Mouse (Mus musculus) liver, embryonic 11.5 days (tissue): ENCODE data around the gene Mtln. TPM values are rescaled to one million over a fixed set of nuclear protein-coding genes. Genes with fewer than 3 reads are reported as not detected.

ENCODE experiments used
- ATAC-seq: fragments of 200-750 bp; cut with Nextera tagmentation; replicated peaks from 2 replicates; pipeline ENCODE4 v1.8.0; 2017; ENCODE audit warnings: moderate number of reproducible peaks, mild to moderate bottlenecking, moderate TSS enrichment, moderate library complexity; ENCODE audit not compliant: low FRiP score
- DNase-seq: peaks from one replicate; pipeline ENCODE4 v3.0.0-alpha.2; 2017; ENCODE audit warnings: low spot score
- H3K27ac ChIP-seq: fragments of 300-500 bp; sonication (generic); 2 replicates; pipeline ENCODE4 v1.5.1; 2014; ENCODE audit warnings: mild to moderate bottlenecking, low read depth, low read length, control low read depth
- H3K27me3 ChIP-seq: fragments of 300-500 bp; sonication (generic); replicated peaks from 2 replicates; pipeline ENCODE4 v1.6.1; 2014; ENCODE audit warnings: low read length, mixed read lengths; ENCODE audit not compliant: control insufficient read depth, insufficient read depth
- H3K36me3 ChIP-seq: fragments of 300-500 bp; sonication (generic); 2 replicates; pipeline ENCODE4 v1.6.1; 2014; ENCODE audit warnings: mild to moderate bottlenecking, low read length, moderate library complexity, mixed read lengths; ENCODE audit not compliant: control insufficient read depth, insufficient read depth
- H3K4me1 ChIP-seq: fragments of 300-500 bp; sonication (generic); replicated peaks from 2 replicates; pipeline ENCODE4 v1.6.1; 2014; ENCODE audit warnings: low read length, mixed read lengths; ENCODE audit not compliant: control insufficient read depth, insufficient read depth
- H3K4me2 ChIP-seq: fragments of 300-500 bp; sonication (generic); 2 replicates; pipeline ENCODE4 v1.6.1; 2014; ENCODE audit warnings: mild to moderate bottlenecking, control low read depth, moderate library complexity
- H3K4me3 ChIP-seq: fragments of 300-500 bp; sonication (generic); 2 replicates; pipeline ENCODE4 v1.5.1; 2014; ENCODE audit warnings: low read depth, low read length, control low read depth
- H3K9ac ChIP-seq: fragments of 300-500 bp; sonication (generic); 2 replicates; pipeline ENCODE4 v1.6.1; 2014; ENCODE audit warnings: low read depth, low read length, control low read depth
- H3K9me3 ChIP-seq: fragments of 300-500 bp; sonication (generic); 2 replicates; pipeline ENCODE4 v1.6.1; 2016; ENCODE audit warnings: low read length, inconsistent platforms, mixed read lengths; ENCODE audit not compliant: control insufficient read depth
- WGBS: fragments of 180-500 bp; shearing (Covaris S2); extraction: QIAGEN DNeasy Blood & Tissue Kit; methylation state at CpG from one replicate; pipeline ENCODE4 v1.1.7; 2014; 5-methylcytosine and 5-hydroxymethylcytosine counted together
- polyA plus RNA-seq: library from polyadenylated mRNA; unstranded; fragments of >200 nt; fragmentation: Nextera tagmentation; extraction: Ambion mirVana; gene quantifications from 2 replicates; pipeline ENCODE4 v1.2.1, GENCODE M21; 2014

Gene Mtln
- polyA plus RNA-seq, 1 experiment from 2014 or later, result 45.2 TPM

GRCm38 (mm10) chr2:127760429-127761000 is 31.8 kb downstream of the Mtln start:
- H3K9me3 ChIP-seq, result no peaks in the 10 kb centered on the region
- DNase-seq (no peak), ATAC-seq (no peak)
- H3K27ac ChIP-seq, result no peak overlapping the region
- no peak overlapping the region for H3K4me2 ChIP-seq
- H3K36me3 ChIP-seq, result no peaks in the 10 kb centered on the region; the same call in 1 of the 2 replicates
- H3K27me3 ChIP-seq, result no peaks in the 10 kb centered on the region
- H3K9ac ChIP-seq, result no peak overlapping the region
- no peaks in the 10 kb centered on the region for H3K4me1 ChIP-seq
- H3K4me3 ChIP-seq, result no peak overlapping the region
- WGBS, result 52% methylated on average over 10 of the region's 10 CpGs

GRCm38 (mm10) chr2:127760014-127760413 is 32.3 kb downstream of the Mtln start:
- no peak for DNase-seq
- Histone ChIP-seq H3K36me3 (no peaks in the 10 kb centered on the region; the same call in 1 of the 2 replicates), H3K27ac (no peak overlapping the region), H3K27me3 (no peaks in the 10 kb centered on the region), H3K9ac (no peak overlapping the region), H3K9me3 (no peaks in the 10 kb centered on the region), H3K4me3 (no peak overlapping the region), H3K4me2 (no peak overlapping the region), H3K4me1 (no peaks in the 10 kb centered on the region)
- WGBS, result 85% methylated on average over 6 of the region's 6 CpGs
- ATAC-seq, result no peak

- 65% methylated on average over 5 of the region's 5 CpGs for WGBS
- Histone ChIP-seq H3K36me3 (no peaks in the 10 kb centered on the region; the same call in 1 of the 2 replicates), H3K4me3 (no peak overlapping the region), H3K27ac (no peak overlapping the region), H3K27me3 (no peaks in the 10 kb centered on the region), H3K4me2 (no peak overlapping the region), H3K9ac (no peak overlapping the region), H3K9me3 (no peaks in the 10 kb centered on the region), H3K4me1 (no peaks in the 10 kb centered on the region)
- ATAC-seq (no peak), DNase-seq (no peak)
Observed at GRCm38 (mm10) chr2:127759157-127759880, 33.0 kb downstream of the Mtln start.

DNA sequence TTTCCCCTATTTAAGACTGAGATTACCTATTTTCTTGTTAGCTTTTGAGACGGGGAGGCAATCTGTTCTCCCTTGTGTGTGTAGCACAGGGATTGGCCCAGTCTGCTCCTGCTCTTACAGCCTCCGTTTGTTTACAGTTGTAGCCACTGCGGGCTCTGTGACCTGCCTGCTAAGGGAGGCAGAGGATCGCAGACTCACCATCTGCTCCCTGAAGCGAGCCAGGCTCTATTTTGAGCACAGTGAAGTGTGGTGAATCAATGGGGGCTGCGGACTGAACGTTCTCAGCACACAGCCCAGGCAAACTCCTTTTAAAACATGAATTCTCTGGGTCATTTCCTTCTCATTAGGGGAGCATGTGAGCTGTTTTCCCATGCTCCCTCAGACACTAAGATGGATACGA is 35.1 kb downstream of the Mtln start:
- ATAC-seq, result no peak
- Histone ChIP-seq H3K4me2 (no peak overlapping the region), H3K4me3 (no peak overlapping the region), H3K9ac (no peak overlapping the region), H3K27me3 (no peaks in the 10 kb centered on the region), H3K36me3 (no peaks in the 10 kb centered on the region; the same call in 1 of the 2 replicates), H3K9me3 (no peaks in the 10 kb centered on the region), H3K27ac (no peak overlapping the region), H3K4me1 (no peaks in the 10 kb centered on the region)
- 42% methylated on average over 8 of the region's 8 CpGs for WGBS
- no peak for DNase-seq

GRCm38 (mm10) chr2:127754113-127754512 is 38.2 kb downstream of the Mtln start:
- DNase-seq (no peak), ATAC-seq (no peak)
- Histone ChIP-seq H3K4me3 (no peak overlapping the region), H3K27ac (no peak overlapping the region), H3K9me3 (no peaks in the 10 kb centered on the region), H3K27me3 (no peaks in the 10 kb centered on the region), H3K4me2 (no peak overlapping the region), H3K4me1 (no peaks in the 10 kb centered on the region), H3K9ac (no peak overlapping the region), H3K36me3 (no peaks in the 10 kb centered on the region)
- WGBS, result 84% methylated on average over 4 of the region's 4 CpGs

DNA sequence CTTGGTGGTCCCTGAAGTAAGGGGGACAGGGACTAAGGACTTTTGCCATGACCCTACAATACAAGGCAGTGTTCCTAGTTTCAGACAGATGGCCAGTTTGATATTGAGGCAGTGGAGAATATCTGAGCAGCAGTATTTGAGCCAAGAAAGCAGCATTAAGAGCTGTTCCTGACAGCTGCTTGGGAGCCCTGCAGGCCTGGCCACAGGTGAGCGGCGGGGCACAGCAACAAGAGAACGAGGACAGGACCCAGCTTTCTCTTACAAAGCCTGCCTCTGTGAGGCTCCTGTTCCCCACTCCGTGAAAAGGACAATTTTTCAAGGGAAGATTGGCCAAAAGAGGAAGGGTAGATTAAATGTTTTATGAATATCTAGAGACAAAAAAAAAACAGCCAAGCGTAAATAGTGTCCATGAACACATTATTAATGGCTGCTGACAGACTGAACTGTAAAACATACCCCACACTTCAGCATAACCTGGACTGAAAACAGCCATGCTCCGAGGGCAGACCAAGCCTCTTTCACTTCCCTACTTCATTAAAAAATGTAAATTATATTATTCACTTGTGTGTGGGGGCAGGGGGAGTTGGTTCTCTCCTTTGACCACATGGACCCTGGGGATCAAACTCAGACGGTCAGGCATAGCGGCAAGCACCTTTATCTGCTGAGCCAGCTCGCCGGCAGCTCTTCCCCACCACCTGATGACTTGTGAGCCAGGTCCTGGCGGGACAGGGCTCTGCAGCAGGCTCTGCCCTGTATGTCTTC is 40.3 kb downstream of the Mtln start:
- H3K9ac ChIP-seq, result no peak overlapping the region
- DNase-seq (no peak), ATAC-seq (no peak)
- no peak overlapping the region for H3K4me2 ChIP-seq
- H3K4me1 ChIP-seq, result no peaks in the 10 kb centered on the region
- 77% methylated on average over 11 of the region's 11 CpGs for WGBS
- H3K36me3 ChIP-seq, result no peaks in the 10 kb centered on the region
- H3K27ac ChIP-seq, result no peak overlapping the region
- H3K27me3 ChIP-seq, result no peaks in the 10 kb centered on the region
- H3K9me3 ChIP-seq, result no peaks in the 10 kb centered on the region
- H3K4me3 ChIP-seq, result no peak overlapping the region

- no peak overlapping the region for H3K27ac ChIP-seq
- H3K4me1 ChIP-seq, result no peaks in the 10 kb centered on the region
- H3K27me3 ChIP-seq, result no peaks in the 10 kb centered on the region
- no peak for DNase-seq
- H3K4me2 ChIP-seq, result no peak overlapping the region
- H3K4me3 ChIP-seq, result no peak overlapping the region
- ATAC-seq, result no peak
- H3K9me3 ChIP-seq, result no peaks in the 10 kb centered on the region
- no peaks in the 10 kb centered on the region for H3K36me3 ChIP-seq
- no peak overlapping the region for H3K9ac ChIP-seq
- WGBS, result 48% methylated on average over 1 of the region's 1 CpGs
Observed at GRCm38 (mm10) chr2:127749376-127749775, 42.9 kb downstream of the Mtln start.

- H3K4me3 ChIP-seq, result no peak overlapping the region
- H3K4me2 ChIP-seq, result no peak overlapping the region
- H3K27ac ChIP-seq, result no peak overlapping the region
- no peaks in the 10 kb centered on the region for H3K36me3 ChIP-seq
- 72% methylated on average over 7 of the region's 7 CpGs for WGBS
- no peaks in the 10 kb centered on the region for H3K9me3 ChIP-seq
- no peaks in the 10 kb centered on the region for H3K4me1 ChIP-seq
- ATAC-seq, result no peak
- DNase-seq, result no peak
- no peak overlapping the region for H3K9ac ChIP-seq
- no peaks in the 10 kb centered on the region for H3K27me3 ChIP-seq
Observed at GRCm38 (mm10) chr2:127748316-127748715, 44.0 kb downstream of the Mtln start.
